Mouse (Mus musculus): ENCODE results near the gene Zkscan16. TPM values are rescaled to one million over a fixed set of nuclear protein-coding genes. Genes with fewer than 3 reads are reported as not detected.

Gene Zkscan16
- polyA plus RNA-seq (2016; fragmentation: Nextera tagmentation; extraction: Ambion mirVana): 1.2 and 1.5 TPM in 2 replicates

- H3K27ac ChIP-seq: peak within 1 kb of the TSS; percentile 86
- H3K9me3 ChIP-seq: no peaks in the 10 kb centered on the region
- 1% methylated on average over 50 of the region's 50 CpGs for WGBS
- DNase-seq (ENCODE audit: extremely low spot score, low spot score): peak; percentile 93
- H3K4me3 ChIP-seq: peak within 1 kb of the TSS; percentile 82
- H3K36me3 ChIP-seq (replicated peaks): no peaks in the 10 kb centered on the region
- peaks cover 16% of the 10 kb centered on the region for H3K4me1 ChIP-seq
- peaks cover 20% of the 10 kb centered on the region for H3K27me3 ChIP-seq (ENCODE audit: poor library complexity, severe bottlenecking)
Observed at GRCm38 (mm10) chr4:58943420-58944205, at the start of gene Zkscan16. Gene Zkscan16, plus strand, starts transcription at chr4:58943628.

GRCm38 (mm10) chr4:58894399-58894798 is 49.0 kb upstream of the Zkscan16 start:
- Histone ChIP-seq H3K4me3 (no peak overlapping the region), H3K27me3 (ENCODE audit: poor library complexity, severe bottlenecking) (no peaks in the 10 kb centered on the region), H3K27ac (no peak overlapping the region), H3K4me1 (no peaks in the 10 kb centered on the region), H3K36me3 (replicated peaks) (no peaks in the 10 kb centered on the region), H3K9me3 (no peaks in the 10 kb centered on the region)
- no peak for DNase-seq (ENCODE audit: extremely low spot score, low spot score)
- 90% methylated on average over 7 of the region's 7 CpGs for WGBS

GRCm38 (mm10) chr4:58897436-58897835 is 46.0 kb upstream of the Zkscan16 start:
- H3K9me3 ChIP-seq: no peaks in the 10 kb centered on the region
- no peak overlapping the region for H3K27ac ChIP-seq
- H3K27me3 ChIP-seq (ENCODE audit: poor library complexity, severe bottlenecking): no peaks in the 10 kb centered on the region
- no peak overlapping the region for H3K4me3 ChIP-seq
- no peak for DNase-seq (ENCODE audit: extremely low spot score, low spot score)
- 77% methylated on average over 4 of the region's 4 CpGs for WGBS
- no peaks in the 10 kb centered on the region for H3K36me3 ChIP-seq (replicated peaks)
- H3K4me1 ChIP-seq: no peaks in the 10 kb centered on the region

GRCm38 (mm10) chr4:58898318-58898717 is 45.1 kb upstream of the Zkscan16 start:
- H3K9me3 ChIP-seq: no peaks in the 10 kb centered on the region
- peaks cover 8% of the 10 kb centered on the region; the same call in 1 of the 2 replicates for H3K4me1 ChIP-seq
- no peak overlapping the region for H3K27ac ChIP-seq
- no peak overlapping the region for H3K4me3 ChIP-seq
- no peak for DNase-seq (ENCODE audit: extremely low spot score, low spot score)
- H3K27me3 ChIP-seq (ENCODE audit: poor library complexity, severe bottlenecking): no peaks in the 10 kb centered on the region
- H3K36me3 ChIP-seq (replicated peaks): no peaks in the 10 kb centered on the region

DNA sequence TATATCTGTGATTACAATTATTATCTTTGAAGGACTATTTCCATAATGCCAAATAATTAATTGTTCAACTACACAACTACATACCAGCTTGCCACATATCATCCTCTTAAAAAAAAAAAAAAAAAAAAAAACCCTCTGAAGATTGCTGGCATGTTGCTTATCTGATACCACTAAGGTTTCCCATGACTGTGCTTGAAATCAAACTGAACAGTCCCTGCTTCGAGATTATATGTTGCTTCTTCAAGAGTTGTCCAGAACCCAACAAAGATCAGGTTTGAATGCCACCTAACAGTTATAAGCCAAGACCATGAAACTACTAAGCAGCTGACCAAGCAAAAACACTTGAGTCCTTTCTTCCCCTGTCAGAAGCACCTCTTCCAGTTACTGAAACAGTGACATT is 36.0 kb upstream of the Zkscan16 start:
- H3K27ac ChIP-seq: no peak overlapping the region
- H3K4me3 ChIP-seq: no peak overlapping the region
- no peaks in the 10 kb centered on the region for H3K36me3 ChIP-seq (replicated peaks)
- peaks cover 24% of the 10 kb centered on the region for H3K4me1 ChIP-seq
- no peaks in the 10 kb centered on the region; the same call in 1 of the 2 replicates for H3K9me3 ChIP-seq
- WGBS: 95% methylated on average over 1 of the region's 1 CpGs
- DNase-seq (ENCODE audit: extremely low spot score, low spot score): no peak
- H3K27me3 ChIP-seq (ENCODE audit: poor library complexity, severe bottlenecking): no peaks in the 10 kb centered on the region

GRCm38 (mm10) chr4:58910175-58911068 is 33.0 kb upstream of the Zkscan16 start:
- peak overlapping the region; percentile 94 for H3K4me3 ChIP-seq
- H3K9me3 ChIP-seq: no peaks in the 10 kb centered on the region; the same call in 1 of the 2 replicates
- WGBS: 39% methylated on average over 16 of the region's 16 CpGs
- H3K36me3 ChIP-seq (replicated peaks): no peaks in the 10 kb centered on the region
- DNase-seq (ENCODE audit: extremely low spot score, low spot score): no peak
- peak overlapping the region; percentile 99 for H3K27ac ChIP-seq
- peaks cover 5% of the 10 kb centered on the region; the same call in 1 of the 2 replicates for H3K27me3 ChIP-seq (ENCODE audit: poor library complexity, severe bottlenecking)
- peaks cover 26% of the 10 kb centered on the region for H3K4me1 ChIP-seq

DNA sequence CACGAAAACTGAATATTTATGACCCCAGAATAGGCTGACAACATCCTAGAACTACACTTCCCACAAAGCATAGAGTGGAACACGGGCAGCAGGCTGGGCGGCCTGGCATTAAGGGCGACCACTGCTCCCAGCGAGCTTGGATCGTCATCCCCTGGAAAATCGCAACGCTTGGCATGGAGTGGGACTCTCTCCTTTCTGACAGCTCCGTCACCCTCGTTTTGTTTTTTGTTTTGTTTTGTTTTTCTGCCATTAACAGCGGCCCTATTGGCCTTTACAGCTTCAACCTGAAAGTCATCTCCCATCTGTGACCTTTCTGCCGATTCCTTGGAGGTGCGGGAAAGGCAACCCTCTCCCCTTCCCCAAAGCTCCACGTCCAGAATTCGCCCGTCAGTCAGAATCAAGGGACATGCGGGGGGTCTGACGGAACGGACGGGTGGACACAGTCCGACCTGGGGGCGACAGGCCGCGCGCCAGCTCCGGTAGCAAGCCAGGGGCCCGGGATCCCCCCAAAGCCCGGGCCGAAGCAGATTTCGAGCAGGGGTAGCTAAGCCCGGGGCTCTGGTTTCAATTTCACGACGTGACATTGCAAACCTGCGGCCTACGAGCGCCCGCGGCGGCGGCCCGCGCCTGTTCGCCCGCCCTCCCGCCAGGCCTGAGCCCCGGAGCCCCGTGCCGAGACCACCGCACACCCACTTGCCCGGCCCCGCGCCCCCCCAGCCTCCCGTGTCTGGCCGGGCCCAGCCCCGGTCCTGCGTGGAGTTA is 32.2 kb upstream of the Zkscan16 start:
- under 1% methylated on average over 56 of the region's 56 CpGs for WGBS
- peak overlapping the region; percentile 99 for H3K27ac ChIP-seq
- no peaks in the 10 kb centered on the region; the same call in 1 of the 2 replicates for H3K9me3 ChIP-seq
- H3K36me3 ChIP-seq (replicated peaks): no peaks in the 10 kb centered on the region
- DNase-seq (ENCODE audit: extremely low spot score, low spot score): no peak
- H3K27me3 ChIP-seq (ENCODE audit: poor library complexity, severe bottlenecking): peaks cover 5% of the 10 kb centered on the region; the same call in 1 of the 2 replicates
- peaks cover 26% of the 10 kb centered on the region for H3K4me1 ChIP-seq
- H3K4me3 ChIP-seq: peak overlapping the region; percentile 94

DNA sequence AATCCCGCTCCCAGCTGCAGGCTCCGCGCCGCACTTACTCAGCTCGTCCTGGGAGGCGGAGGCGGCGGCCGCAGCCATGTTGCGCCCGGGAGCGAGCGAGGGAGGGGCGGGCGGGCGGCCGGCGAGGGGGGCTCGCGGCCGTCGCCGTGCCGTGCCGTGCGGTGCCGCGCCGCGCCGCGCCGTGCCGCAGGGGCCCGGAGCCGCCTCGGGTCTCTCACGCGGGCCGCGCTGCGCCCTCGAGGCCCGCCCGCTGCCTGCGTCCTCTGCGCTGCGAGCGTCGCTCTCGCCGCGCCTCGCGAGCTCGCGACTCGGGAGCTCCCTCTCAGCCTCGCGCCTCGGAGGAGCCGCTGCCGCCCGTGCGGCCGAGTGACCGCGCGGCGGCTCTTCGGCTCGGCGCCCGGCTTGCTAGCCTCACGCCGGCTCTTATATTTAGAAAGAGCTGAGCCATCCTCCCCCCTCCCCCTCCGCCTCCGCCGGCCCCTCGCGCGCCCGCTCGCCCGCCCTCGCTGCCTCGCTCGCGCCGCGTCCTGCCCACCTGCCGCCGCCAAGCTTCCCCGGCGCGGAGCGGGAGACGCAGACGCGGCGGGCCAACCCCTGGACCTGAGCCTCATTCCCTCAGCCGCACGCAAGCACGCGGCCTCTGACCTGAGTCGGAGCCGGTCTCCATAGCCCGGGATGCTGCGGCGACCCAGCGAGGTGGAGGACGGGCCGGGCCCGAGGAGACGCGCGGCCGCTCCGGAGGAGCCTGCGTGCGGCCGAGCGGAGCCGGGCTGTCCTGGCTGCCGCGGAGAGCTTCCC is 31.4 kb upstream of the Zkscan16 start:
- WGBS: under 1% methylated on average over 113 of the region's 126 CpGs
- H3K36me3 ChIP-seq (replicated peaks): no peaks in the 10 kb centered on the region
- peak overlapping the region; percentile 99 for H3K27ac ChIP-seq
- DNase-seq (ENCODE audit: extremely low spot score, low spot score): peak; percentile 69
- H3K9me3 ChIP-seq: no peaks in the 10 kb centered on the region; the same call in 1 of the 2 replicates
- H3K4me3 ChIP-seq: peak overlapping the region; percentile 94
- H3K4me1 ChIP-seq: peaks cover 26% of the 10 kb centered on the region
- H3K27me3 ChIP-seq (ENCODE audit: poor library complexity, severe bottlenecking): peaks cover 5% of the 10 kb centered on the region; the same call in 1 of the 2 replicates

DNA sequence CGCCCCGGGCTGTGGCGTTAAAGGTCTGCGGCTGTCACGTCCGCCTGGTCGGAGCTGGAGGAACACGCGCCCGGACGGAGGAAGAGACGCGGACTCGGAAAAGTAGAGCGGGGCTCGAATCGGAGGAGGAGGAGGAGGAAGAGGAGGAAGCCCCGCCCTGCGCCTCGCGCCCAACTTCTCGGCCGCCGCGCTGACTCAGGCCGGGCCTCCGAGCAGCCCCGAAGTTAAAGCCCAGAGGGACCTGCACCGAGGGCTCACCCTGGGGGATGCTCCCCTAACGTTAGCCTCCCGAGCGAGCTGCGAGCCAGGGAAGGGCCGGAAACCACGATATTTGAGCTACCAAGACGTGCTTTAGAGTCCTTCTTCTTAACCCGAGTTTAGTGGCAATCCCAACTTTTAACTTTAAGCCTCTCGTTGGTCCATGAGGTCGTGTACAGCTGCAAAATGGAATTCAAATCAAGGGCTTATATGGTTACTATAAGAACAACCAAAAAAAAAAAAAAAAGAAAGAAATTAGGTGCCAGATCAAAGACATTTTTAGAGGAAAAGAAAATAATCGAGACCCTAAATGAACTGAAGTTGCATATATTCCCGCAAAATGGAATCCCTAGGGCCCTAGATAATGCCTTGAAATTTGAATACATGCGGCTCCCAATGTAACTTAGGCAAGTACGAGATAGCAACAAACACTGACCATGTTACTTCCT is 30.6 kb upstream of the Zkscan16 start, which contains the start of gene Ecpas:
Gene Ecpas (minus strand): TSS at position 121 of the 707 bp plus-strand sequence.
- no peaks in the 10 kb centered on the region; the same call in 1 of the 2 replicates for H3K9me3 ChIP-seq
- peak within 1 kb of the TSS; percentile 99 for H3K27ac ChIP-seq
- H3K4me3 ChIP-seq: peak within 1 kb of the TSS; percentile 94
- WGBS: 4% methylated on average over 42 of the region's 43 CpGs
- H3K4me1 ChIP-seq: peaks cover 26% of the 10 kb centered on the region
- no peaks in the 10 kb centered on the region for H3K36me3 ChIP-seq (replicated peaks)
- H3K27me3 ChIP-seq (ENCODE audit: poor library complexity, severe bottlenecking): peaks cover 5% of the 10 kb centered on the region; the same call in 1 of the 2 replicates
- DNase-seq (ENCODE audit: extremely low spot score, low spot score): peak; percentile 83

GRCm38 (mm10) chr4:58913336-58914026 is 29.9 kb upstream of the Zkscan16 start:
- Histone ChIP-seq H3K27me3 (ENCODE audit: poor library complexity, severe bottlenecking) (peaks cover 5% of the 10 kb centered on the region; the same call in 1 of the 2 replicates), H3K36me3 (replicated peaks) (no peaks in the 10 kb centered on the region), H3K4me3 (peak overlapping the region; percentile 94), H3K9me3 (no peaks in the 10 kb centered on the region; the same call in 1 of the 2 replicates), H3K27ac (no peak overlapping the region), H3K4me1 (peaks cover 26% of the 10 kb centered on the region)
- DNase-seq (ENCODE audit: extremely low spot score, low spot score): no peak
- WGBS: 43% methylated on average over 3 of the region's 3 CpGs

All from forebrain, embryonic 10.5 days (tissue).